Mouse (Mus musculus) heart, embryonic 12.5 days (tissue): ENCODE results near the gene Riok2. TPM values are rescaled to one million over a fixed set of nuclear protein-coding genes. Genes with fewer than 3 reads are reported as not detected.
"Not testable (repeated sequence)": the region's sequence is repeated elsewhere in the genome, so short reads cannot be mapped to it uniquely, and the experiment has no call there.

ENCODE experiments used
- ATAC-seq: fragments of 200-750 bp; cut with Nextera tagmentation; 2 replicates; pipeline ENCODE4 v1.8.0; 2017; ENCODE audit warnings: moderate TSS enrichment, moderate library complexity; ENCODE audit not compliant: insufficient number of reproducible peaks, low FRiP score
- H3K27ac ChIP-seq: fragments of 300-500 bp; sonication (generic); 2 replicates; pipeline ENCODE4 v1.5.1; 2016; ENCODE audit warnings: mild to moderate bottlenecking, moderate library complexity; ENCODE audit not compliant: poor library complexity, severe bottlenecking
- H3K27me3 ChIP-seq: fragments of 300-500 bp; sonication (generic); replicated peaks from 2 replicates; pipeline ENCODE4 v1.6.1; 2016; ENCODE audit warnings: mild to moderate bottlenecking, moderate library complexity
- H3K36me3 ChIP-seq: fragments of 300-500 bp; sonication (generic); 2 replicates; pipeline ENCODE4 v1.6.1; 2016; ENCODE audit warnings: mild to moderate bottlenecking, moderate library complexity
- H3K4me1 ChIP-seq: fragments of 300-500 bp; sonication (generic); replicated peaks from 2 replicates; pipeline ENCODE4 v1.6.1; 2016; ENCODE audit warnings: mild to moderate bottlenecking
- H3K4me2 ChIP-seq: fragments of 300-500 bp; sonication (generic); 2 replicates; pipeline ENCODE4 v1.6.1; 2016; ENCODE audit warnings: mild to moderate bottlenecking, moderate library complexity
- H3K4me3 ChIP-seq: fragments of 300-500 bp; sonication (generic); 2 replicates; pipeline ENCODE4 v1.5.1; 2016; ENCODE audit warnings: mild to moderate bottlenecking
- H3K9ac ChIP-seq: fragments of 300-500 bp; sonication (generic); 2 replicates; pipeline ENCODE4 v1.6.1; 2016; ENCODE audit warnings: mild to moderate bottlenecking, moderate library complexity
- H3K9me3 ChIP-seq: fragments of 300-500 bp; sonication (generic); replicated peaks from 2 replicates; pipeline ENCODE4 v1.6.1; 2016; ENCODE audit warnings: mild to moderate bottlenecking, moderate library complexity
- WGBS: fragments of 180-500 bp; shearing (Covaris S2); methylation state at CpG from one replicate; pipeline ENCODE4 v1.1.7; 2016; 5-methylcytosine and 5-hydroxymethylcytosine counted together
- polyA plus RNA-seq: library from polyadenylated mRNA; unstranded; fragments of >200 nt; fragmentation: Nextera tagmentation; extraction: Ambion mirVana; gene quantifications from 2 replicates; pipeline ENCODE4 v1.2.1, GENCODE M21; 2016

Riok2 gene
- 22.5 and 23.4 TPM in 2 replicates for polyA plus RNA-seq

DNA sequence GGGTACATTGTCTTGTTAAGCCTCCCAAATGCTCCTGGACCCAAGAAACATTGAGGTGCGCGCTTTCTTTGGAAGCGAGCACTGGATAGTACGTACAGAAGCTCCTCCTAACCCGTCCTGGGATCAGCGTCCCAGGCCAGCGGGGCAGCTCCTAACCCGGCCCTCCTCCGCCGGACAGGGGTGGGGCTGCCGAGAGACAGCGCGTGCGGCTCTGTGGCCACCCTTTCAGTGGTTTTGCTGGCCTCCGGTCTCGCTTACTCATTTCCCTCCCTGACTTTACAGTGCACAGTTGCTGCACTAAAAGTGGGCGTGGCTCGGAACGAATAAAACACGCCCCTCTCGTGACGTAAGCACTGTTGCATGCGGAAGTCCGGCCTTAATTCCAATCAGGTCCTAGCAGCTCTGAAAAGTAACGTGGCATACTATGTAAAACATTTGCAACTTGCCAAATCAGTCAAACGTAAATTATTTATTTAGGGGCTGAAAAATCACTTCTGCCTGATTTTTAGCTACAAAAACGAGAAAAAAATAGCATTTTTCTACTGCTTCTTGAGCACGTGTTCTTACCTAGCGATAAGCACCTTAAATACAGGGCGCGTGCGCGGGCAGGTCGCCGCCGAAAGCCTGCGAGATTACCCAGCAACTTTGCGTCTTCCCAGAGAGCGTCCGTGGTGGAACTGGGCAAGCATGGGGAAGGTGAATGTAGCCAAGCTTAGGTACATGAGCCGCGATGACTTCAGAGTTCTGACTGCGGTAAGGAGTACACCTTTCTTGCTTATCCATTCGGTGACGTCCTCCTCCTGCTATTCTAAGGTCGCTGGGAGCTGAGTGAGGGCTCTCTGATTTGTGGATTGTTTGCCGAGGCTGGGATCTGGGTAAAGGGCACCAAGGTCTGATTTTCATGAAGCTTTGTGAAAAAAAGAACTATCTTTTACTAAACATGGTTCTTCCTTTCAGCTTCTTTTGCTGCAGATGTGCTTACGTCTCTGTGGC is at the start of gene Riok2:
Gene Riok2 (plus strand): TSS at position 392 of the 993 bp plus-strand sequence.
- Histone ChIP-seq H3K9ac (peak within 1 kb of the TSS; percentile 92), H3K36me3 (peaks cover 14% of the 10 kb centered on the region), H3K27me3 (no peaks in the 10 kb centered on the region), H3K27ac (peak within 1 kb of the TSS; percentile 92), H3K4me1 (peaks cover 7% of the 10 kb centered on the region; the same call in 1 of the 2 replicates), H3K4me2 (peak within 1 kb of the TSS; percentile 83), H3K9me3 (no peaks in the 10 kb centered on the region), H3K4me3 (peak within 1 kb of the TSS; percentile 90)
- peak; percentile 98 for ATAC-seq
- WGBS, result under 1% methylated on average over 48 of the region's 48 CpGs

DNA sequence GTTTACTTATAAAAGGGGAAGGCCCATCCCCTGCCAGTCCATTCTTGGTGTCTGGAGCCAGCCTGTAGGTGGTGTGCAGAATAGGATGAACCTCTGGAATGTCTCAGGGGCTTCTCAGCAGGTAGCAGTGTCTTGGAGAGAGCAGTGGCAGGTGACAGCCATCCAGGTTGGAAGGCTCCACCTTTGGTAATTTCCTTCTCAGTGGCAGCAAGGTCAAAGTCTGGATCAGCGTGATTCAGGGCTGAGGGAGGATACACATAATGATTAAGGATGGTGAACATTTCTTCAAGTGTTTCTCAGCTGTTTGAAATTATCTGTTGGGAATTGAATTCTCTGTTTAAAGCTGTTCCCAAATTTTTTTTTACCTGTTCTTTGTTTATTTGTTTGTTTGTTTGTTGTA is 48.1 kb upstream of the Riok2 start:
- WGBS, result 59% methylated on average over 1 of the region's 1 CpGs
- peaks cover 11% of the 10 kb centered on the region; the same call in 1 of the 2 replicates for H3K9me3 ChIP-seq
- not testable (repeated sequence) for H3K36me3 ChIP-seq, H3K27me3 ChIP-seq, ATAC-seq, H3K4me1 ChIP-seq, H3K4me3 ChIP-seq, H3K4me2 ChIP-seq, H3K27ac ChIP-seq, H3K9ac ChIP-seq

DNA sequence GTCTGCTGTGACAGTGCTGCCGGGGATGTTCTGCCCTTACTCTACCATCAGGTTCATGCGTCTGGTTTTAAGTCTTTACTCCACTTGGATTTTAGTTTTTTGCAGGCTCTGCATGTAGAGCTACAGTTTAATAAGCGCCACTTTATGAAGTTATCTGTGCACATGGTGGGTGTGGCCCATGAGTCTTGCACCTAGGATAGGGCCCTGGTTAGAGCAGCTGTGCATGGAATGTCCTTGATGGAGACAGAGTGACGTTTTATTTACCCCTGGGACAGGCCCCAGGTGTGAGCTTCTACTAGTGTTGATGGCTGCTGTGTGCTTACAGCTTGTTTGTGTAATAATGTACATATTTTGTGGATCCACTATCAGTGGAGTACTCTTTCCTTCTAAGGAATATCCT is 47.5 kb upstream of the Riok2 start:
- peaks cover 4% of the 10 kb centered on the region; the same call in 1 of the 2 replicates for H3K9me3 ChIP-seq
- H3K4me3 ChIP-seq, result no peak overlapping the region
- ATAC-seq, result no peak
- no peaks in the 10 kb centered on the region for H3K27me3 ChIP-seq
- no peak overlapping the region for H3K9ac ChIP-seq
- WGBS, result 79% methylated on average over 4 of the region's 4 CpGs
- H3K27ac ChIP-seq, result no peak overlapping the region
- no peaks in the 10 kb centered on the region for H3K4me1 ChIP-seq
- H3K4me2 ChIP-seq, result no peak overlapping the region
- H3K36me3 ChIP-seq, result peaks cover 4% of the 10 kb centered on the region; the same call in 1 of the 2 replicates

DNA sequence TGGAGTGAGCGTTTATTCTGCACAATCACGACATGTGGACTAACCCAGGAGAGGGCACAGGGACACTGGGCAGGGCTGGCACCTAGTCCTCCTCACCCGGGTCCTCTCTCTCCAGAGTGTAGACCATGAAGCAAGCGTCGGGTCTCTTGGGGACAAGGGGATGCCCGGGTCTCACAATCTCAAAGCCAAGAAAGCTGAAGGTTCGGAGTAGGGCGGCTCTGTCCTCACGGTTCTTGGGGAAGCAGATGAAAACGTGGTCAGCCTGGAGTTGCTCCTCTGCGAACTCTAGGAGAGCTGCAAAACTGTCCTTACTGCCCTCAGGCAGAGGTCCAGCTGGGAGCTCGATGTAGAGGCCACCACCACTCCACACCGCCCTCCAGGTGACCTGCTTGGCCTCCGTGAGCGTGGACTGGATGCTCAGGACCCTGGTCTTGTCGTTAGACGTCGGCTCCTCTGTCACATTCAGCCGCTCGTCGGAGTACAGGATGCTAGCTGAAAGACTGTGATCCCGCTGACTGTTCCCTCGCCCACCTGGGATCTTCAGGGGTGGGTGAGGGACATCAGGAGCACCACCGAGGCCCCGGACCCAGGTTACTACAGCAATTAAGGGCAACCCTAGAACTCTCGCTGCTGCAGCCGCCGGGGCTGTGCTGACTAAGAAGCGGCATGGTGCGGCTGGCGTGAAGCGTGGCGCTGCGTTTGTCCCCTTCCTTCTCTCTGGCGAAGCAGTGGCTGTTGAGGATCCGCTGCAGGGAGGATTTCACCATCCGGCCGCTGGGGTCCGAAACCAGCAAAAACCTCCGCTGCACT is 28.5 kb upstream of the Riok2 start:
- H3K27me3 ChIP-seq, H3K27ac ChIP-seq, H3K4me1 ChIP-seq, H3K36me3 ChIP-seq, H3K9me3 ChIP-seq: not testable (repeated sequence)
- peak; percentile 42; the same call in 1 of the 2 replicates for ATAC-seq
- 6% methylated on average over 36 of the region's 40 CpGs for WGBS
- 0 out of 2 replicates have a peak overlapping the region, but pooled peaks have one; percentile 41 for H3K9ac ChIP-seq
- peak overlapping the region; percentile 42 for H3K4me3 ChIP-seq
- peak overlapping the region; percentile 71 for H3K4me2 ChIP-seq

DNA sequence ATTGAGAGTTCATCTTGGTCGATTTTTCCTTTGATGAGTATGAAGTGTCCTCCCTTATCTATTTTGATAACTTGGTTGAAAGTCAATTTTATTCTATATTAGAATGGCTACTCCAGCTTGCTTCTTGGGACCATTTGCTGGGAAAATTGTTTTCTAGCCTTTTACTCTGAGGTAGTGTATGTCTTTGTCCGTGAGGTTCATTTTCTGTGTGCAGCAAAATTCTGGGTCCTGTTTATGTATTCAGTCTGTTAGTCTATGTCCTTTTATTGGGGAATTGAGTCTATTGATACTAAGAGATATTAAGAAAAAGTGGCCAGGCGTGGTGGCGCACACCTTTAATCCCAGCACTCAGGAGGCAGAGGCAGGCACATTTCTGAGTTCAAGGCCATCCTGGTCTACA is 27.8 kb upstream of the Riok2 start:
- H3K27ac ChIP-seq, ATAC-seq, H3K4me1 ChIP-seq, H3K9me3 ChIP-seq, H3K36me3 ChIP-seq, H3K9ac ChIP-seq, H3K27me3 ChIP-seq: not testable (repeated sequence)
- Histone ChIP-seq H3K4me2 (peak overlapping the region; percentile 71), H3K4me3 (peak overlapping the region; percentile 42)
- WGBS, result 42% methylated on average over 4 of the region's 4 CpGs

DNA sequence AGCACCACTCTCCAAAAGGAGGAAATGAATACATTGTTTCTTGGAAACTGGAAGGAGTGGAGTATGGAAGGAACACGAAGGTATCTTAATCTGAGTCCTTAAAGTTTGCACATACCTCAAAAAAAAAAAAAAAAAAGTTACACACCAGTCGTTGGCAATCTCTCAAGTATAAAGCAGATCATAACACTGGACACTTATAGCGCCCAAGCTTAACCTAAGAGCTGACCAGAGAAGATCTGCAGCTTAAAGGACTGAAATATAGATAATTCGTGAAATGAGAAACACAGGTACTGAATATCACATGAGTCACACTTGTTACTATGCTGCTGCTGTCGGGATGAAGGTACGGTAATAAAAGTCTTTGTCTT is 575 bp upstream of the Riok2 start:
- H3K4me1 ChIP-seq, result peaks cover 7% of the 10 kb centered on the region; the same call in 1 of the 2 replicates
- no peaks in the 10 kb centered on the region for H3K27me3 ChIP-seq
- ATAC-seq, result peak; percentile 23; the same call in 1 of the 2 replicates
- peak overlapping the region; percentile 90 for H3K4me3 ChIP-seq
- peak overlapping the region; percentile 83 for H3K4me2 ChIP-seq
- H3K36me3 ChIP-seq, result peaks cover 10% of the 10 kb centered on the region
- no peaks in the 10 kb centered on the region for H3K9me3 ChIP-seq
- peak overlapping the region; percentile 92 for H3K27ac ChIP-seq
- WGBS, result 6% methylated on average over 6 of the region's 6 CpGs
- peak overlapping the region; percentile 92 for H3K9ac ChIP-seq

DNA sequence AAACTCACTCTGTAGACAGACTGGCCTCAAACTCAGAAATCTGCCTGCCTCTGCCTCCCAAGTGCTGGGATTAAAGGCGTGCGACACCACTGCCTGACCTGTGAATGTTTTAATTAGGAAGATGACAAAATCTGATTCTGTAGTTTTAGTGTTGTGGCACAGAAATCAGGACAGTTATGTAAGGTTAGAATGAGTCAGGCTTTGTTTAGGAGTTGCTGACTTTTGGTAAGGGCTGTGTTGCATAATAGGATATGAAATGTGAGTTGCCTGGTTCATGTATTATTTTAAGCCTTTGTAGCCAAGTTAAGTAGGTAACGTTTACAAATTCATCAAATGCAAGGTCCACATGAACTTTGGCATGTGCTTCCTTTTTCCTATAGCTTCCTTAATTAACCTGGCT is 1.5 kb downstream of the Riok2 start:
- 0 out of 2 replicates have a peak overlapping the region, but pooled peaks have one; percentile 92 for H3K9ac ChIP-seq
- H3K9me3 ChIP-seq, result no peaks in the 10 kb centered on the region
- peak overlapping the region; percentile 83 for H3K4me2 ChIP-seq
- H3K4me3 ChIP-seq, result peak overlapping the region; percentile 90
- H3K4me1 ChIP-seq, result peaks cover 7% of the 10 kb centered on the region; the same call in 1 of the 2 replicates
- H3K36me3 ChIP-seq, result peaks cover 15% of the 10 kb centered on the region
- WGBS, result 86% methylated on average over 3 of the region's 3 CpGs
- H3K27ac ChIP-seq, result no peak overlapping the region
- no peaks in the 10 kb centered on the region for H3K27me3 ChIP-seq
- ATAC-seq, result no peak

DNA sequence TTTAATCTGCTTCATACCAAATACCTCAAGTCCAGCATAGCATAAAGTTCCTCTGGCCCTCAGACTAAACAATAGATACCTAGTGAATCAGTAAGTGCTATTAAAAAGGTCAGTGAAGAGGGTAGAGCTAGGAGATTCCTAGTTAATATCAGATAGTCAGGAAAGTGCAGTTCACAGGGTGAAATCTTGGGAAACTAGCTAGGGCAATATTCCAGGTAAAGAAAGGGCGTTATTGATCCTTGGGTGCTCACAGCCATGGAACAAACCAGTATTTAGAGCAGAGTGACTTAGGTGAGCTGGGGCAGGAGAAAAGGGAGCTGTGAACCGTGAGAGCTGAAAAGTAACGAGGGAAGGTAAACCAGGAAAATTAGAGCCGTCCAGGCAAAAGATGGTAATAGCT is 9.6 kb downstream of the Riok2 start:
- Histone ChIP-seq H3K27ac (no peak overlapping the region), H3K36me3 (peaks cover 51% of the 10 kb centered on the region), H3K4me3 (no peak overlapping the region), H3K4me1 (no peaks in the 10 kb centered on the region), H3K9ac (no peak overlapping the region), H3K4me2 (no peak overlapping the region), H3K9me3 (no peaks in the 10 kb centered on the region), H3K27me3 (no peaks in the 10 kb centered on the region)
- no peak for ATAC-seq
- WGBS, result 96% methylated on average over 4 of the region's 4 CpGs

DNA sequence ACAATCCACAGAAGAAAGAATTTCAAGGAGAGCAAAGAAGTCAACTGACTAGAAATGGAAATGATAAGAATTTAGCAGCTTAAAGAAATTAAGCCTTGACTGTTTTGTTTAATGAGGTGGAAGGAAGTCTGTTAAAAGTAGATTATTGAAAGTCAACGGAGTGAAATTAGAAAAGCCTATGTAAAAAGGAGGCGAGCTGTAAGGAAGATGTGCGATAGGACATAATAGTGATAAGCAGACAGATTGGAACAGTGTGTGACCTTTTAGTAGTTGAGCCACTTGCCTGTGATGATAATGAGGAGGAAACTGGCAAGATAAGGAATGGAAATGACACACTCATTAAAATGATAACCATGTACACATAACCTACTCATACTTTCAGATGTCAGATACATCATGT is 10.4 kb downstream of the Riok2 start:
- Histone ChIP-seq H3K4me2 (no peak overlapping the region), H3K27me3 (no peaks in the 10 kb centered on the region), H3K9ac (no peak overlapping the region), H3K4me3 (no peak overlapping the region), H3K9me3 (no peaks in the 10 kb centered on the region), H3K36me3 (peaks cover 54% of the 10 kb centered on the region), H3K27ac (no peak overlapping the region), H3K4me1 (no peaks in the 10 kb centered on the region)
- WGBS, result 81% methylated on average over 3 of the region's 3 CpGs
- ATAC-seq, result no peak

DNA sequence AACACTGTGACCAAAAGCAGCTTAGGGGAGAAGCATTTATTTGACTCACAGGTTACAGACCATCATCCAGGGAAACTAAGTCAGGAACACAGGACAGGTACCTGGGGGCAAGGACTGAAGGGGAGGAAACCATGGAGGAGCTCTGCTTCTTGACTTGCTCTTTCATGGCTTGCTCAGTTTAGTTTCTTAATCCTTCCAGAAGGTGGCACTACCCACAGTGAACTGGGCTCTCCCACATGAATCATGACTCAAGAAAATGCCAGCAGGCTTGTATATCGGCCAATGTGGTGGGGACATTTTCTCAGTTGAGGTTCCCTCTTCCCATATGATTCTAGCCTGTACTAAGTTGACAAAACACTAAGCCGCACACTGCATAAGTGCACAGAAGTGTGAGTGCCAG is 12.0 kb downstream of the Riok2 start:
- 93% methylated on average over 2 of the region's 2 CpGs for WGBS
- Histone ChIP-seq H3K9ac (no peak overlapping the region), H3K9me3 (no peaks in the 10 kb centered on the region), H3K27me3 (no peaks in the 10 kb centered on the region), H3K4me3 (no peak overlapping the region), H3K4me1 (no peaks in the 10 kb centered on the region), H3K27ac (no peak overlapping the region), H3K36me3 (peaks cover 59% of the 10 kb centered on the region), H3K4me2 (no peak overlapping the region)
- ATAC-seq, result no peak

DNA sequence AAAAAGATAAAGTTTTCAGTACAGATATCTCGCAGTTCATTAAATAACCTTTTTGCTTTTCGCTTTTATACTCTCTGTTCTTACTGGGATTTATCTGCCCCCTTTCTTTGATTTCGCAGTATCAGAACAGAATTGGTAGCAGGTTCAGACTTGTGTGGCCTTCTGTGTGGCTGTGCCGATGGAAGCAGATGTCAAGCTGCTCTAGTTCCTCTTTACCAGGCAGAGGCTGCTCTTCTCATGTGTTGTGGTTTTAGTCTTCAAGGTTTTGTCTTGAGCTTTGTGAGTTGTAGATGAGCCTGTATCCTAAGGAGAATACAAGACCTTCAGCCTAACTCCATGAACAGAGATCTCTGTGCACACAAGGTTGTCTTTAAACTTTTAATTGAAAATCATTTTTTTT is 17.7 kb downstream of the Riok2 start:
- no peak for ATAC-seq
- no peak overlapping the region for H3K27ac ChIP-seq
- no peaks in the 10 kb centered on the region for H3K9me3 ChIP-seq
- H3K4me1 ChIP-seq, result no peaks in the 10 kb centered on the region
- no peaks in the 10 kb centered on the region for H3K27me3 ChIP-seq
- H3K36me3 ChIP-seq, result peaks cover 49% of the 10 kb centered on the region
- WGBS, result 88% methylated on average over 4 of the region's 4 CpGs
- H3K4me3 ChIP-seq, result no peak overlapping the region
- no peak overlapping the region for H3K4me2 ChIP-seq
- H3K9ac ChIP-seq, result no peak overlapping the region
